Mouse (Mus musculus): ENCODE results near the gene Hao2. TPM values are rescaled to one million over a fixed set of nuclear protein-coding genes. Genes with fewer than 3 reads are reported as not detected.

Gene Hao2
- polyA plus RNA-seq (2012; rRNA removed), result 0.06 TPM in 2 replicates

DNA sequence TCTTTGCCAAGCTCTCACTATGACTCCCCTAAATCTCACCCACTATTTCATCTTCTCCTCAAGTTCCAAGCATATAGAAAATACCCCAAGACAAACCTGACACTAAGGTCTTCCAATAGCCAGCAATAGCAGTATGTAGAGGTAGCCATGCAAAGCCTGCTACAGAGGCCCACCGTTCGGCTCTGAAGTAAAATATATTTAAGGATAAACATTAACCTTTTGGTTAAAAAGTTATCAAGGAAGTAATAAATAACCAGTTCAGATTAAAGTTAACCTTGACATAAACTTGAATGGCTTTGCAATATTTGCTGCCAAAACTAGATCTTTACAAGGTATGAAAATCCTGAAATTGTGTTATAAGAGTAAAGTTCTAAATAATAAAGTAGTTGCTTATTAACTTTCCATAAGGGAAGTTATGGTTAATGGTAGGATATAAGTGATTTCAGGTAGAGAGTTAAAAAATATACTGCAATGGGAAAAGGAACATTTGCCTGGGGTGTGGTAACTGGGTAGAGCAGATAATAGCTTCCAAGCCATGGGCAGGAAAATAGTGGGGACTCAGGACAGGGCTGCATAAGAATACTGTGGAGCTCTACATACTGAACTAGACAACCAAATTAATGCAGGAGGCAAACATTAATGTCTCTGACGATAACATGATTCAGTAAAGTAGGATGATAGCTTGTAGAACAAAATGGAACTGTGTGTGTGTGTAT is at the start of gene Hao2:
Hao2 (minus strand) TSS at position 183 of the 716 bp plus-strand sequence.
- DNase-seq (ENCODE audit: low spot score), result no peak

DNA sequence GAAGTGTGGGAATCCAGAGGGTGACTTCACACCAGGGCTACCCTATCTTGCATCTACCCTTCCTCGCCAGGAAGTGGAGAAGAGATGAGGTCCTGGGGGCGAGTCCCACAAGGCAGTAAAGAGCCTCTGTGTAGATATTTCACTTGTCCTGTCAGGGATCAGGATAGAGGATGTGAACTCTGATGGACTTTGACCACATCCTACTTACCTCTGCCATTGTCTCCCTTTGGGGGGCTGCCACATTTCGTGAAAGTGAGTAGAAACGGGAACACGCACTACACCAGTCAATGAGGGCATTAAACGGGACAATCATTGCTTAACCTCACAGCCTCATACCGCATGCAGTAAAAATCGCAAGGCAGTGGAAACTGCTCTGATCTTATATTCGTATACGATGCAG is 48.6 kb upstream of the Hao2 start:
- DNase-seq (ENCODE audit: low spot score), result no peak

DNA sequence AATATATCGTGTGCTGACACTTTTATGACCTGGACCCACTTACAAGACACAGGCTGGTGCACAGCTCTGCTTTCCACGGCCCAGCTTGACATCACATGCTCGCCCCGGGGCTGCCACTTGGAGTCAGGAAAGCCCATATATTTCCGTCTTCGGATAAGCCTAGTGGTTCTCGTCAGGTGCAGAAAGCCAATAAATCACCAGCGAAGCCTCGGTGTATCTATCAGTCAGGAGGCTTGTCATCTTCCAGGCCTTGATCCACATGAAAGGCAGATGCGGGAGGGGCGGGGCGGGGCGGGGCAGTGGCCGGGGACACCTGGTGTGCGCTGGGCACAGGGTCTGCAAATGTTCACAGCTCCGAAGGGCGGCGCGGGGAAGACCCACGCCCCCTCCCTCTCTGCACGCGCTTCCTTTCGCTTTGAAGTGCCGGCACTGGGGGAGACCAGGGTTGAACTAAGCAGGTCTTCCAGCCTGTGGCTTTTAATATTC is 48.1 kb upstream of the Hao2 start:
- DNase-seq (ENCODE audit: low spot score), result no peak

DNA sequence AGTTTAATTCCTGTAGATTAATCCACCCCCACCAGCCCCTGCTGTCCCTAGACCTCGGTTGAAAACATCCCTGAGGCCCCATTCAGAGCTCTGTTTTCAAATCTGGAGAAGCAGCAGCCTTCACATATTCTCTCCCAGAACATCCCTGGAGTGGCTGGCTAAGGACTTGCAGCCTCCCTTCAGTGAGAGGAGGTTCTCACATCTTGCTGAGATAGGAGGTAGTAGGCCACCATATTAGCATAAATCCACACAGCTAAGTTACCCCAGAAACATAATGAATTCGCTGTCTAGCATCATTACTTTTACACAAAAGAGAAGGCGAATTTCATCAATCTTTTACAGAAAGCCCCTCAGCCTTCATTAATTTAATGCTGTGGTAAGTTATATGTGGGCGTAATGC is 47.2 kb upstream of the Hao2 start:
- DNase-seq (ENCODE audit: low spot score), result no peak

DNA sequence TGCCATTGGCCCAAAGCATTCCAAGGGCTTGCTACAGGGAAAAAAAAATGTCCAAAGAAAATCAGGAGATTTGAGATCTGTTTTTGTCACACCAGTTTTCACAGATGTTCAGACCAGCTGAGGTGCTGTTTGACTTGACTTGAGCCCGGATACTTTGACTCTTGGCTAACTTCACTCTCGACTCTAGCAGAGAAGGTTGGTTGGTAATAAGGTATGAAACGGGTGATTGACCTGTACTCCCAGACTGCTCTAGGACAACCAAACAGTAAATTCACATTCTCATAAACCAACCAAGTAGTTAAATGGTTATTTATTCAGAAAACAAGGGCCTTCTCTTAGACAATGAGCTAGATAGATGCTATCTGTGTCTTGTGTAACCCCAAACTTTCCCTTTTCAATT is 43.4 kb upstream of the Hao2 start:
- no peak for DNase-seq (ENCODE audit: low spot score)

DNA sequence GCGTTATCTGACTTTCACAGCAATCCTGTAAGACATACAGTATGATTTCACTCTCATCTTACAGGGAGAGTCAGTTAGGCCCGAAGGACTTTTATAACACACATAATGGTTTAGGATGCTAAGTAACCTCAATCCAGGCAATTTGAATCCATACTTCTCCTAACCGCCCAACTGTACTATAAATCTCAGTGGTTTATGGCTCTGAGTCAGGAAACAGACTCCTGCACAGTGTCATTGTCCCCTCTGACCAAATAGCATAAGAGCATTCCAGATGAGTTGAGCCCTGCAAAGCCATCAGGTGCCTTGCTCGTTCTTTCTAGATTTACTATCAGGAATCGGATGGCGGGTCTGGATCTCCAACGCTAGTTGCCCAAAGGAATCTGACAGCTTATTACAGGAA is 41.6 kb upstream of the Hao2 start:
- DNase-seq (ENCODE audit: low spot score), result no peak

DNA sequence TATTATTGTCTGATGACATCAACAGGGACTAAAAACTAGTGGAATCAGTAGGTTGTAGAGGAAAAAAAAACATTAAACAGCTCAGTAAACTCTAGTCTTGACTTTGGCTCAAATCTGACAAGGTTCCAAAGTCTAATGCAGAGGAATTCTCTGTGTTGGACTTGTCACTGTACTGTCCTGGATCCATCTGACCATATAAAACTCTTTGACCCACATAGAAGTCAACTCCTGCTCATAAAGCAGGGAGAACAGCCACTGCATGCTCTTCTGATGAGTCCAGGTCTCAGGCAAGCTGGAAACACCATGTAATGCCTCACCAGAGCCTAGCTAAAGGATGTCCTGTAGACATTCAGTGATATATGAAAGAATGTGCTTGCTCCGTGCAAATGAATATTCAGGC is 41.0 kb upstream of the Hao2 start:
- DNase-seq (ENCODE audit: low spot score), result no peak

DNA sequence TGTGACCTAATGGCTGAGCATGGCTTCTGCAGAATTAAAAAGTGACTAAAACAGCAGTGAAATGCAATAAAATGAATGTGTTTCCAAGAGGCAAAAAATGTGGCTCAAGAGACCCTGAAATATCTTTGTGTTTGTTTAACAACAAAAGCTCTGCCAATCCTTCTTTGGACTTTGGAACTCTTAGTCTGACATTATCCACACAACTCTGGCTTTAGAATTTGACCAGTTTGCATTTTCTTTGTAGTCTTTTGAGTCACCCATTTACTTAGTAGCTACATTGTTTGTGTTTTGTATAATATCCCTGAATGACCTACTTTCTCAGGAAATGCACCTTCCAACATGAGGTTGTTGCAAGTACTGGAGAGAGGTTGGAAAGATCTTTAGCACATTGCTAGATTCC is 39.4 kb upstream of the Hao2 start:
- DNase-seq (ENCODE audit: low spot score), result no peak

DNA sequence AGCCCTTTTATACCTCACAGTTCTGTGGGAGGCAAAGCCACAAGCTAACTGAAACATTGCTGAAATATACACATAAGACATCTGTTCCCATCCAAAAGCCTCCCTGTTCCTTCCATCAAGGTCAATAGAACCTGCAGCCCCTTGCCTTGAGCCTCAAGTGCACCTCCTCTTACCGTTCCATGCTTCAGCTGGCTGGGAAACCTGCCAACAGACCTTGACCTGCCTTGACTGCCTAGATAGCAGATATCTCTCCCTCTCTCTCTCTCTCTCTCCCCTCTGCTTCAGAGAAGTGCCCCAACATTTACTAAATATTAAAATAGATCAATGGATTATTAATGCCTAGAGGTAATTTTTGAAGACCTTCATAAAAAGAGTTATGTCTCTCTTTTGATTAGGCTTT is 38.8 kb upstream of the Hao2 start:
- DNase-seq (ENCODE audit: low spot score), result no peak

DNA sequence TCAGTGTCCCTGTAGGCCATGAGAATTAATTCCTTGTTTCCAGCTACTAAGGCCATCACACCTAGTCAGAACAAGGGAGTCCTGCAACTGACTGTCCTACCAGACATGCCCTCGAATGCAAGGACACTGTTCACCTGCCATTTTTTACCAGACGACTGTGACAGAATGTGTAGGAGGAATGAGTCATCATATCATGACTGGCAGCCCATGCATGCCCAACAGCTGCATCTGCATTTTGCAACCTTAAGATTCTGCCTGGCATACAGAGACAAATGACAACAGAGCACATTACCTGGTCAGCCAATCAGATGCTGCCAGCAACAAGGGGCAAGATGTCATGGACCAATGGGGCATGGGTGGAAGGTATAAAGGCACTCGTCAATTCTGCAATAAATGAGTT is 27.4 kb upstream of the Hao2 start:
- DNase-seq (ENCODE audit: low spot score), result no peak

DNA sequence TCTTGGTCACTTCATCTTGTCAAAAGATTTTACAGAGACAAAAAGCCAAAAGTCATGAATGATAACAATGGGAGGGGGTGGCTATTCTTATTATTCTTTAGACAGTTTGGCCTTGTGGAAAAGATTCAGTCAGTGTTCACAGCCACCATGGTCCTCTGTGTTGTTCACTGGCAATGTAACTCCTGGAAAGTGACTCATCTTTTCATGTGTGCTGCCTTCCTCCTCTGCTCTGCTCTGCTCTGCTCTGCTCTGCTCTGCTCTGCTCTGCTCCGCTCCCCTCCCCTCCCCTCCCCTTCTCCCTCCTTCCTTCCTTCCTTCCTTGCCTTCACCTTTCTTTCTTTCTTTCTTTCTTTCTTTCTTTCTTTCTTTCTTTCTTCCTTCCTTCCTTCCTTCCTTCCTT is 24.2 kb upstream of the Hao2 start:
- DNase-seq (ENCODE audit: low spot score), result no peak

DNA sequence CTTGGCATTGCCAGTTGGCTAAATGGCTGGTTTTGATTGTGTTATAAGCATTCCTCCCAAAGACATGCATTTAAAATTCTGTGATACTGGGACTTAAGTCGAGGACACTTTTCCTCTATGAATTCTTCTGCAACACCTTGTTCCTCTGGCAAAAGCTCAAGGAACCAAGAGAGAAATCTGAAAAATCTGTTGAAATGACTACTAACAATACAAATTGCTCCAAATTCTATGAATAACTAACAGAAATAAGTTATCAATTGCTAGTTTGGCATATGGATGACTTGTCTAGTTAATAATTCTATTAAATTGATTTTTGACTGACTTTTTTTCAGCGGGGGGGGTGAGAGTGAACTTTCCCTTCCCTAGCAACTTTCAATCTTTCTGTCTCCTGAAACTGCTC is 23.8 kb upstream of the Hao2 start:
- DNase-seq (ENCODE audit: low spot score), result no peak

DNA sequence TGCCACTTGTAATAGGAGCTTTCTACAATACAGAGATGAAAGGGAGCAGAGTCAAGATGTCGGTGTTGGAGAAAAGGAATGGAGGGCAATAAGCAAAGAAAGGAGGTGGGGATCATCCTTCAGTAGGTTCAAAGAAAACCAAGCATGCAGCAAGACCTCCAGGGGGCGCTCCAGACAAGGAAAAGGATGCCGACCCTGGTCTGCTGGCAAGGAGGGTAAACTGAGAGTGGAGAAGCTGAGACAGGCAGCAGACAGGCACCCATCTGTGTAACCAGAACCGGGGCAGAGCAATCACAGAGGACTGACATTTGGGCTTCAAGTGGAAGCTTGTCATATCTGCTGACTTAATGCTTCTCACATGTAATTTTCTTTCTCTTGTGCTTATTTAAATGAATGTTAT is 22.6 kb upstream of the Hao2 start:
- DNase-seq (ENCODE audit: low spot score), result peak; percentile 47

DNA sequence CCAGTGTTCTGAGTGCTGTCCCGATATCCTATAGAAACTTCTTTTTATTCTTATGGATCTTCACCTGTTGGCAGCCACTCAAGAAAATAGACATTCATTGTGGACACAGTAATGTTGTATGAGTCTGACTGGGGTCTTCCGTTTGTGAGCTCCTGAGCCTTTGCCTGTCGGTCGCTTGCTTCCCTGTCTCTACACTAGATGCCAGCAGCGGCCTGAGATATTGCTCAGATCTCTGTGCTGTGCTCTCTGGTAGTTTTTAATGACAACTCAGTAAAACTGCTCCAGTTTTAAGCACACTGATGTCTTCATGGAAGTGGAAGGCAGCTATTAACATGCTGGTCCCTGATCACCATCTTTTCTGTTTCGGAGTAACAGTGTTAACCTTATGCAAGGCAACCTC is 20.6 kb upstream of the Hao2 start:
- DNase-seq (ENCODE audit: low spot score), result no peak

DNA sequence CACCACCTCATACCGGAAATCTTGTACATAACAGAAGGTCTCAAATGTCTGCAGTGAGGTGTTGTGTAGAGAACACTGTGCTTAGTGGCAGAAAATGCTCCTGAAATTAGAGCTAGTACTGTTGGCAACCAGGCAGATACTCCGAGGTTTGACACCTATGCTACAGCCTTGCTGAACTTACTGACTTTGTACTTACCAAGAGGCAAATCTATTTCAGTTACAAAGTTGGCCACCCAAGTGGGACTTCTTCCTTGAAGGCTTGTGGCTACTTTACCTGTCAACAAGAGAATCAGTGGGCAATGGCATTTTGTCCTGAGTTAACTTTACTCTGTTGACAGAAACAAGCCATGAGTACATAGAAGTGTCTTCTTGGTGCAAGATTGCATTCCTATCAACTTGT is 4.6 kb upstream of the Hao2 start:
- no peak for DNase-seq (ENCODE audit: low spot score)

DNA sequence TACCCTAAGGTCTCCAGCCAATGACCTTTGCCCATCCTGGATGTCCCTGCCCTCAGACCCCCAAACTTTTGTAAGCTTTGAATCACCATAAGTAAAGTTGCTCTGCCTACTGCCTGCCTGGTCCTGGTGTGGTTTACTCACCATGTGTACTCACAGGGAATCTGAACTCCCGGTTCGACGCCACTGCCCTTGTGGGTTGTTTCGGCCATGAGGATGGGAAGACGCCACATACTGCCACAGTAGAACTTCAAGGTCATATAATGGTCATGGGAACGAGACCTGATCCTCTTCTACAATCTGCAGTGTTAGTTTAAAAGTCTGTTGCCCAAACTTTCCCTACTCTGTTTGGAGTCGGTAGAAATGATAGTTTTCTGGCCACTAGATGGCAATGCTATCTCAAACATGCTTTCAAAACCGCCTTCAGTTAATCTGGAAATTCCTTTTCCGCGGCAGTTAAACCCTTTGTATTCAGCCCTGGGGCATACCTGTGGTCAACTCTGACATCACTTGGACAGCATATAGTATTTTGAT is 2.1 kb upstream of the Hao2 start:
- no peak for DNase-seq (ENCODE audit: low spot score)

DNA sequence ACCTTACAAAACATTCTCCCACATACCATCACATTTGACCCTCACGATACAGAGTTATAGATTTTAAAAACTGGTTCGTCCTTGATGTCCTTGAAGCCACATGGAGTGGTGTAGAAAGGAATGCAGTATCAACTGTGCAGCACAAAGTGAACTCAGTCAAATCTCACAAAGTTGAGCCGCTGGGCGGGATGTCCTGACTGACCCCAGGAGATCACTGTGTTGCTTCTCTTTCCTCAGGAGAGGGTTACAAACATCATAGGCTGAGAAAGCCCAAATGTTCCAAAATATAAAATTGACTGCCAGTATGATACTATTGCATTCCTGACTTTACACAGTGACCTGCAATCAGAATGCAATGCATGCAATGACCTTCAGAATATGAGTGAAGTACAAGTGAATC is 2.6 kb downstream of the Hao2 start:
- DNase-seq (ENCODE audit: low spot score), result no peak

DNA sequence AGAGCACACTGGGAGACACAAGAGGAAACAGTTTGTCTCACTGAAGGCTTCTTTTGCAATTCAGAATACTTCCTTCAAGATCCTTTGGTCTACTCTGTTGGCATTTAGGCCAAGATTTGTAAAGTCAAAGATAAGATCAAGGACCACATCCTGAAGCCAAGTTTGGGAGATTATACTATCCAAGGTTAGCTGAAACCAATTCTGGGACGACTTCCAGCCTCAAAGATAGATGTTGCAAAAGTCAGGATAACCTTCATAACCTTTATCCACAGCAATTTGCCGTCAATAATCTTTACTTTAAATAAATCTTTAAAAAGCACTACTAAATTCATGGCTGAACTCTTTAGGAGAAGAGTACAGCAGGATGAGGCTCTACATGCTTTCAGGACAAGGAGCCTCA is 4.8 kb downstream of the Hao2 start:
- DNase-seq (ENCODE audit: low spot score), result no peak

DNA sequence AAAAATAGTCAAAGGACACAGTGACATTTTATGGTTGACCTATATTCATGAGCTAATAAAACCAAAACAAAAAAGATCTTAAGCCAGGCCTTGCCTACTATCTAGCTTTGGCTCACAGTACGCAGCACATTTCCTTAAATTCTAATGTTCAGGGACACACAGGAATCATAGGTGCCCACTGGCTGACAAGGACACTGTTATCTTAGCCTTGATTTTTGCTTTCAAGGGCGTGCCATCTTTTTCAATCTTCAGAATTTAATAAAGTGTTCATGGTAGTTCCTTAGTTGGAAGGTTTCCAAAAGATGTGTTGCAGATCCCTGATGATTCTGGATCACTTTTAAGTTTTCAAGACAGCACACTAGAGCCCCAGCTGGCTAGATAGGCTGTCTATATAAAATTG is 12.2 kb downstream of the Hao2 start:
- no peak for DNase-seq (ENCODE audit: low spot score)

DNA sequence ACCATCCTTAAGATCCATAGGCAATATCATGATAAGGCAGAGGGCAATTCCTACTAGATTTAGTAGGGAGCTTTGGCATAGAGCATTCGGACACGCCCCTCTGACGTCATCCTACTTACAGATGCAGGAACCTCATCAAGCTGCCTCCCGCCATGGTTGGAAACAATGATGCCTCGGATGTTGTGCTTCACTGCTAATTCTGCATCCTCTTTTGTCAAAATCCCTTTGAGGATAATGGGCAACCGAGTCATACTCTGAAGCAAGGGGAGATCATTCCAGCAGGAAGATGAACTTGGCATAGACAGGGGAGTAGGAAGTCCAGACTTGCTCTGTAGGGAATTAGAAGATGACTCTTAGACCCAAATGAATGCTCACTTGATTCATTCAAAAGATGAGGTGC is 12.8 kb downstream of the Hao2 start:
- DNase-seq (ENCODE audit: low spot score), result no peak

DNA sequence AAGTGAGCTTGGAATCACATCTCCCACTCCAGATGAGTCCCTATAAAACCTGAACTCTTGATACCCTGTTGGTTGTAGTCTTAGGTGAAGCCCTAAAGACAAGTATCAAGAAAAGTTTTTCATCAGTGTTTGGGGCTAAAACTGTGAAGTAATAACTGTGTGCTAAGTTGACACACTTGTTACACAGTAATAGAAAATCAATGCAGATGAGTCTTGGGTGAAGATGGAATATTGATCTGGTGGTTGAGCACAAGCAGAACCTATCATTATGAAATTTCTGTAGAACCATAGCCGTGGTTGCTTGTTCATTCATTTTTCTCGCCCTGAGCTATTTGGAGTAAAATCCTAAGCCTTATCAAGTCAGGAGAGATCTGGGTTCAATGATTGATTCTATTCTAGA is 24.8 kb downstream of the Hao2 start:
- DNase-seq (ENCODE audit: low spot score), result no peak

DNA sequence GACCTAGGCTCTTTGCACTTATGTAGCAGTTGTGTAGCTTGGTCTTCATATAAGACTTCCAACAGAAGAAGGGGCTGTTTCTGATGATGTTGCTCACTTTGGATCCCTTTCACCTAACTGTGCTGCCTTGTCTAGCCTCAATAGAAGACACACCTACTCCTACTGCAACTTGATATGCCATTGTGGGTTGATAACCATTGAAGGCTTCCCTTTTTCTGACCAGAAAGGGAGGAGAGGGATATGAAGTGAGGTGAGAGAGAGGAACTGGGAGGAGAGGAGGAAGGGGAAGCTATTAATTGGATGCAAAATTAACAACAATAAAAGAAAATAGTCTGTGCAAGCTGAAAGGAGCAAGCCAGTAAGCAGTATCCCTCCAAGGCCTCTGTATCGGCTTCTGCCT is 30.2 kb downstream of the Hao2 start:
- no peak for DNase-seq (ENCODE audit: low spot score)

DNA sequence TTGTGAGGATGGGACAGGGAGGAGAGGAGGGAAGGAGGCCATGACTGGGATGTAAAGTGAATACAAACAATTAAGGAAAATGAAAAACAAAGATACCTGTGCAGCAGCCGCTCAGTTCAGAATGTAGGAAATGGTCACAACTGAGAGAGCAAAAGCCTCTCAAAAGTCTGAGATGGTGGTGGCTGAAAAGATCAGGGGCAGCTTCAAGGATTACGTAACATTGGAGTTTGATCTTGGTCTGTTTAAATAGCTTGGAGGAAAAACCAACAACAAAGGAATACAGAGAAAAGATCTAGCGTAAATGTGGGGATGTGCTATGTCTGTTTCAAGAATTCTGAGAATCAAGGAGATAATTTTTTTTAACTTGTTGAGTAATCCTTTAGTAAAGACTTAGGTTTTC is 33.5 kb downstream of the Hao2 start, which contains the start of gene Hsd3b1:
Hsd3b1 (minus strand) TSS at position 219 of the 400 bp plus-strand sequence.
- DNase-seq (ENCODE audit: low spot score), result no peak

DNA sequence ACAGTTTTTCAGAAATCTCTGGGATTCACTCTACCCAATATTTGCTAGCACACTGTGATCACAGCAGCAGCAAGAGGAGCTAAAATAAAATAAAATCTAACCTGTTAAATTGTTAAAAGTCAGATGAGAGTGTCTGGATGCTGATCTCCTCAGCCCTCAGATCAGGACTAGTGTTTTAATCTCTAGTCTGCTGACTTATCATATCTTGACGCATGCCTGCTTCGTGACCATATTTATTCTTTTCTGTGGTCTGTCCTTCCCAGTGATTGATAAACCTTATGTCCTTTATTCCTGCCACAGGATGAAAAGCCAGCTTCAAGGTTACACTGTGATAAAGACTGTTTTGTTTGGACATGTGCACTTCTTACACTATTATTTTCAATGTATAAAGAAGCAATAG is 35.0 kb downstream of the Hao2 start:
- no peak for DNase-seq (ENCODE audit: low spot score)

All from urinary bladder, adult 2 months (tissue).